Mouse (Mus musculus) retina, postnatal 7 days (tissue): ENCODE results near the gene Rbm17.
A peak's percentile ranks its signal among the peaks of the same experiment; 100 is the strongest.
"Not testable (repeated sequence)": the region's sequence is repeated elsewhere in the genome, so short reads cannot be mapped to it uniquely, and the experiment has no call there.

Experiments used
- DNase-seq: peaks from one replicate; pipeline ENCODE4 v3.0.0-alpha.2; 2012; ENCODE audit warnings: low read depth, low spot score

Gene Rbm17

DNA sequence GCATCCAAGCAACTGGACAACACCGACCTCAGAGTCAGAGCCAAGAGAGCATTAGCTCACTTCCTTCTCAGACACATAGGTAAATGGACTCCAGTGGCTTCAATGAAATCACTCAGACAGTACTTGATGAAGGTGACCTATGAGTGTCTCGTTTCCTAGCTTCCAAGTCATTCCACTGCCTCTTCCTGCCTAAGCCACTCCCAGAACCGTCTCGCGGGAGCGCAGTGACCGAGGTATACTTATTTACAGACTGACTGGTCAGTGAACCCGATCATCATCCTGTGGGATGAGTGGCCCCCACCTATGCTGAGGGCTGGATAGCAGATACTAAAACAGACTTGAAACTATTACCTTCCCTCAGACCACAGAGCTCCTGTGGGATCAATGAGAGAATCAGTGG lies 57.9 kb downstream of the Rbm17 start:
- no peak for DNase-seq

DNA sequence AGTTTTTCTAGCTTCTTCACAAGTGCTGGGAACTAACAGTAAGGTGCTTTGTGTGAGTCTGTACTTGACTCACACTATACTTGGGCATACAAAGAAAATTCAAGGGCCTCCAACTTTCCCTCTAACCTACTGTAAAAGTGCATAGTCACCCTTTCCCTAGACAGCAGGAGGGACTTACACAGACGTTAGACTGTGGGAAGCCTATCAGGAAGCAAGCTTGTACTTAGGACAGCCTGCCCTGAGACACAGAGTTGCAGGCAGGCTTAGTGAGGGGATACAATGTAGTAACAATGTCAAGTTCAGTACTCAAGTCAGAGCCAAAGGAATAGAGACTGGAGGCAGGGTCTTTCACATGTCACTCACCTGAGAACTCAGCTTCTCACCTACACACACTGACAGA lies 58.6 kb downstream of the Rbm17 start:
- no peak for DNase-seq

DNA sequence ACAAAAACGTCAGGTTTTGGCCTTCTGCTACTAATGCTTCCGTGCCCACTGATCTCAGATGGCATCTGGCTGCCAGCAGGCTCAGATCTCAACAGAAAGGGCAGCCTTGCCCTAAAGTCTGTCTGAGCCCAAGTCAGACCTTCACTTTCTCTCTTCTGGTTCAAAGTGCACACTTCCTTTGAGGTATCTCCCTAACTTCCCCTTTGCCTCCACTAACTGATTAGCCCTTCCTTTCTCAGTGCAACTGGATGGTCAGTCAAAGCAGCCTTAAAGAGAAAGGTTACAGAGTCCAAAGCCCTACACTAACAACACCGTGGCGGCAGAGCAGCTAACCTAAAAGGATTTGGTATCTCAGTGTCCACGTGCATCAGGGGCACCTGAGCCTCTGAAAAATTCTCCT lies 59.6 kb downstream of the Rbm17 start:
- DNase-seq: no peak

DNA sequence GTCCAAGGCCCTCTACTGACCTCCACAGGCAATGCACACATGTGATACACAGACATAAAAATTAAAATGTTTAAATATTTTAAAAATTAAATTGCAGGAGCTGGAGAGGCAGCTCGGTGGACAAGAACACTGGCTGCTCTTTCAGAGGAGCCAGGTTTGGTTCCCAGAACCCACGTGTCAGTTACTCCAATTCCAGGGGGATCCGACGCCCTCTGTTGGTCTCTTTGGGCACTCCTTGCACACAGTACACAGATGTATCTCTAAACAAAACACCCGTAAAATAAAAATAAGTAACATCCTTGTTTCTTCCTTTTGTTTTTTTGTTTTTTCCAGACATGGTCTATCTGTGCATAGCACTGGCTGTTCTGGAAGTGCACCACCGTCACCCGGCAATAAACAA lies 60.8 kb downstream of the Rbm17 start:
- no peak for DNase-seq

DNA sequence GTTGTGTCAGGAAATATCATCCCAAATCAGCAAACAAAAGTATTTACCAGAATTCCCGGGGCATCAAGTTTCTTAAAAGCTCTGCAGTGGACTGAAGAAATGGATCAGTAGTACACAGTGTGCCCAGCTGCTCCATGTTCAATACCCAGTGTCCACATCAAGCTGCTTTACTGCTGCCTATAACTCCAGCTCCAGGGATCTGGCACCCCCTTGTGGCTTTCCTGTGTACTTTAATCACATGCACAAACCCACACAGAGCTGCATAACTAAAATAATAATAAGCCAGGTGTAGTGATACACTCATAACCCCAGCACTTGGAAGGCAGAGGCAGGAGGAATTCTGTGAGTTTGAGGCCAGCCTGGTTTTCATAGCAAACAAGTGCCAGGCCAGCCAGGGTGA lies 61.3 kb downstream of the Rbm17 start:
- DNase-seq: peak; percentile 56

DNA sequence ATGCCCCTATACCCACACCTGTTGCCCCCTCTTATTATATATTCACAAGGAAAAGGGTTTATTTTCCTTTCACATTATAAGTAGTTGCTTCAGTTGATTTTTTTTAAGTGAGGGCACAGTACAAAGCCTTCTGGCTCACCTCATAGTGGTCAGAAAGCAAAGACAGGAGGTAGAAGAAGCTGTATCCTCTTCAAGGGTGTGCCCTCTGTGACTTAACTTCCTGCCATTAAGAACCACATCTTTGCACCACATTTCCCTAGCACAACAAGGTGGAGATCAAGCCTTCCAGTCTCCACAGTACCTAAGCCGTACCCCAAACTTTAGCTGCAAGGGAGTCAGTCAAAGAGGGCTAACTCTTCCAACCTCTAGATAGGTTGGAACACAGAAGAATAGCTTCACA lies 61.8 kb downstream of the Rbm17 start:
- DNase-seq: no peak

DNA sequence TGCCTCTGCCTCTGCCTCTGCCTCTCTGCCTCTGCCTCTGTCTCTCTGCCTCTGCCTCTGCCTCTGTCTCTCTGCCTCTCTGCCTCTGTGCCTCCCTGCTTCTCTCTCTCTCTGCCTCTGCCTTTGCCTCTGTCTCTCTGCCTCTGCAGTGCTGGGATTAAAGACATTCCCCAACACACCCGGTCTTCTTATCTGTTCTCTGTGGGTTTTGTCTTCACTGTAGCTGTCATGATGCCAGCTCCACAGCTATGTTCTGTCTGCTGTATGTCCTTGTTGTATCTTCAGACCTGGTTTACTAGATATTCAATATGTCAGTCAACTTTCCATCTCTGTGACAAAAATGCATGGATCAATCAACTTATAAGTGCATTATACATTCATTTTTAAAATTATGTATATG lies 62.4 kb downstream of the Rbm17 start:
- not testable (repeated sequence) for DNase-seq

DNA sequence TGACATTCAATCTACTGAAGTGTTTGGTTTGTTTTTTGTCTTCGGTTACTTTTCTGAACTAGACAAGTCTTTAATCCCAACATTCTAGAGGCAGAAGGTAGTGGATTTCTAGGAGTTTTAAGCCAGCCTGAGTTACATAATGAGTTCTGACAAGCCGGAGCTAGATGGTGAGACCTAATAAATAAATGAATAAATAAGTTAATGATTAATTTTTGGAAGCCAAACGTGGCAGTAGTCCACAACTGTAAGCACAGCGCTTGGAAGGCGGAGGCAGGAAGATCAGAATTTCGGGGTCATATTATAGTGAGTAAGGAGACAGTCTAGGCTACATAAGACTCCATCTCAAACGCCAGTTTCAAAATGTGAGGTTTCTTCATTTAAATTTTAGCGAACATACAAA lies 68.0 kb downstream of the Rbm17 start:
- DNase-seq: no peak
